Mouse (Mus musculus) hindbrain, embryonic 10.5 days (tissue): ENCODE results near the gene 6430550D23Rik. TPM values are rescaled to one million over a fixed set of nuclear protein-coding genes. Genes with fewer than 3 reads are reported as not detected.

Experiments used
- DNase-seq: peaks from one replicate; pipeline ENCODE4 v3.0.0-alpha.2; 2017; ENCODE audit warnings: low spot score
- H3K27ac ChIP-seq: fragments of 300-500 bp; sonication (generic); 2 replicates; pipeline ENCODE4 v1.5.1; 2016; ENCODE audit warnings: mild to moderate bottlenecking, moderate library complexity
- H3K27me3 ChIP-seq: fragments of 300-500 bp; sonication (generic); 2 replicates; pipeline ENCODE4 v1.6.1; 2016; ENCODE audit warnings: mild to moderate bottlenecking; ENCODE audit not compliant: poor library complexity, insufficient read depth, severe bottlenecking
- H3K36me3 ChIP-seq: fragments of 300-500 bp; sonication (generic); 2 replicates; pipeline ENCODE4 v1.6.1; 2016; ENCODE audit warnings: mild to moderate bottlenecking, moderate library complexity
- H3K4me1 ChIP-seq: fragments of 300-500 bp; sonication (generic); replicated peaks from 2 replicates; pipeline ENCODE4 v1.6.1; 2016; ENCODE audit warnings: mild to moderate bottlenecking
- H3K4me3 ChIP-seq: fragments of 300-500 bp; sonication (generic); 2 replicates; pipeline ENCODE4 v1.5.1; 2016; ENCODE audit warnings: mild to moderate bottlenecking, moderate library complexity
- H3K9me3 ChIP-seq: fragments of 300-500 bp; sonication (generic); 2 replicates; pipeline ENCODE4 v1.6.1; 2016; ENCODE audit warnings: mild to moderate bottlenecking, moderate library complexity
- WGBS: fragments of 180-500 bp; shearing (Covaris S2); methylation state at CpG from one replicate; pipeline ENCODE4 v1.1.7; 2016; 5-methylcytosine and 5-hydroxymethylcytosine counted together
- polyA plus RNA-seq: library from polyadenylated mRNA; unstranded; fragments of >200 nt; fragmentation: Nextera tagmentation; extraction: Ambion mirVana; gene quantifications from 2 replicates; pipeline ENCODE4 v1.2.1, GENCODE M21; 2016

6430550D23Rik gene
- polyA plus RNA-seq: 1.2 and 1.5 TPM in 2 replicates

DNA sequence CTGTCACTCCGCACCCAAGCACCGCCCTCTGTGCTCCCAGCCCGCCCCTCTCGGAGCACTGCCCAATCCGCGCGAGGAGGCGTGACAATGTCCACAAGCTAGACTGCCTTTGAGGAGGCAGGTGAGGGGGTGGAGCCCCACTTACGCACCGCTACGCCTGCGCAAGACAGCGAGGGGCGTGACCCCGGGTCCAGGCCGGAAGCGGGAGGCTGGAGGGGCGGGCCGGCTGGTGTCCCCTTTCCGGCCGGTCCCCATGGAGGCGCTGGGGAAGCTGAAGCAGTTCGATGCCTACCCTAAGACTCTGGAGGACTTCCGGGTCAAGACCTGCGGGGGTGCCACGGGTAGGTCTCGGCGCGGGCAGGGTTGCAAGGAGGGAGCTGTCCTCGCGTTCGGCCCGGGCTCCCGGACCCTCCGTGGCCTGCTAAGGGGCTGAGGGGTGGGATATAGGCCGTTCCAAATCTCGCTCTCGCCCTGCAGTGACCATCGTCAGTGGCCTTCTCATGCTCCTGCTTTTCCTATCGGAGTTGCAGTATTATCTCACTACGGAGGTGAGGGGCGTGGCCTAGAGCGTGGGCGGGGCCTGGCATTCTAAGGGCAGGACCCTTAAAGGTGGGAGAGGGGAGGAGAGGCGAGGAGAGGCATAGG lies at the start of gene 6430550D23Rik, which contains the start of gene Ergic3:
TSS of gene 6430550D23Rik (minus strand) at position 90 of the 645 bp plus-strand sequence.
TSS of gene Ergic3 (plus strand) at position 158 of the 645 bp plus-strand sequence.
- peaks cover 17% of the 10 kb centered on the region for H3K4me1 ChIP-seq
- WGBS: under 1% methylated on average over 45 of the region's 45 CpGs

GRCm38 (mm10) chr2:156052816-156053215 lies 45.0 kb upstream of the 6430550D23Rik start, which contains the start of gene Fer1l4:
Gene Fer1l4 (minus strand): TSS chr2:156052947.
- no peak for DNase-seq
- WGBS: 80% methylated on average over 9 of the region's 9 CpGs
- peaks cover 9% of the 10 kb centered on the region for H3K27me3 ChIP-seq
- peaks cover 6% of the 10 kb centered on the region for H3K4me1 ChIP-seq
- no peak within 1 kb of the TSS for H3K27ac ChIP-seq
- H3K36me3 ChIP-seq: no peaks in the 10 kb centered on the region
- no peak within 1 kb of the TSS for H3K4me3 ChIP-seq
- H3K9me3 ChIP-seq: no peaks in the 10 kb centered on the region

More for the DNA sequence above, at the start of gene 6430550D23Rik, which contains the start of gene Ergic3:
- DNase-seq: peak; percentile 98
- Histone ChIP-seq H3K27me3 (no peaks in the 10 kb centered on the region), H3K4me3 (peak within 1 kb of the TSS; percentile 86), H3K36me3 (peaks cover 49% of the 10 kb centered on the region), H3K9me3 (no peaks in the 10 kb centered on the region; the same call in 1 of the 2 replicates), H3K27ac (peak within 1 kb of the TSS; percentile 91)

- Histone ChIP-seq H3K9me3 (no peaks in the 10 kb centered on the region), H3K27ac (no peak overlapping the region), H3K36me3 (no peaks in the 10 kb centered on the region), H3K4me1 (peaks cover 9% of the 10 kb centered on the region), H3K4me3 (peak overlapping the region; percentile 28), H3K27me3 (peaks cover 25% of the 10 kb centered on the region)
- WGBS: 6% methylated on average over 19 of the region's 19 CpGs
- DNase-seq: no peak
These were observed 40.2 kb upstream of the 6430550D23Rik start for GRCm38 (mm10) chr2:156047929-156048328.

- no peak for DNase-seq
- H3K27me3 ChIP-seq: peaks cover 17% of the 10 kb centered on the region
- peaks cover 5% of the 10 kb centered on the region for H3K4me1 ChIP-seq
- H3K36me3 ChIP-seq: no peaks in the 10 kb centered on the region
- 84% methylated on average over 8 of the region's 8 CpGs for WGBS
- H3K9me3 ChIP-seq: no peaks in the 10 kb centered on the region
- H3K4me3 ChIP-seq: no peak overlapping the region
- H3K27ac ChIP-seq: no peak overlapping the region
These were observed 35.1 kb upstream of the 6430550D23Rik start for GRCm38 (mm10) chr2:156042903-156043302.

DNA sequence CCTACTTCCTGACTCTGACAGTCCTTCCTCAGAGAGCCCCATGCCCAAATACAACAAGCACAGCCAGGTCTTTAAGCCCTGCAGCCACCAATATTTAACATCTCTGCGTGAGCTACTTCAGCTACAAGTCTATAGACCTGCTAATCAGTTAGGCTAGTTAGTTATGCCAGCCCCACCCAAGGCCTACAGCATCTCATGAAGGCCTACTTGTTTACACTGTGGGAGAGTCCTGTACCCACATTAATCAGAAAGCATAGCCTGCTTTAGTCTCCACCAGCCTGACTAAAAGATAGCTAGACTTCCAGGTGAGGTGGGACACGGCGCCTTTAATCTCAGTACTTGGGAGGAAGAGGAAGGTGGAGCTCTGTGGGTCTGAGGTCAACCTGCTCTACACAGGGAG lies 31.6 kb upstream of the 6430550D23Rik start:
- Histone ChIP-seq H3K9me3 (no peaks in the 10 kb centered on the region), H3K4me3 (no peak overlapping the region), H3K4me1 (0 out of 2 replicates have a peak, but pooled peaks cover 4% of the 10 kb centered on the region), H3K27me3 (no peaks in the 10 kb centered on the region), H3K27ac (no peak overlapping the region), H3K36me3 (no peaks in the 10 kb centered on the region)
- no peak for DNase-seq
- 92% methylated on average over 3 of the region's 3 CpGs for WGBS

DNA sequence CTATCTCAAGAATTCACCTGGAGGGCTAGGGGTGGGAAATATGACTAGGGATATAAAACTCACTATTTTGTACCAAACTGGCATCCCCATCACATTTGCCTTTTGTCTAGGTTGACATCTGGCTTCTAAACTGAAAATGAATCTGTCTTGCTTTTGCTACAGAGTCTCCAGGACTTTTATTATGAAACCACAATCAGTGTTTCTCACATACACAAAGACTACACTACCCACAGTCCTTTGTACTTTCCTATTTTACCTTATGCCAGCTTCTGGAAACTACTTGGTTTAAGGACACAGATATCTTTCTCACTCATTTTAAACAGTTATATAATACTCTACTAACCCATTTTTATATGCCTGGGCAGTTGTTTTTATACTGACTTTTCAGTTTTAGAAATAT lies 17.7 kb upstream of the 6430550D23Rik start:
- Histone ChIP-seq H3K27ac (no peak overlapping the region), H3K4me1 (no peaks in the 10 kb centered on the region; the same call in 1 of the 2 replicates), H3K36me3 (no peaks in the 10 kb centered on the region; the same call in 1 of the 2 replicates), H3K9me3 (no peaks in the 10 kb centered on the region), H3K4me3 (no peak overlapping the region), H3K27me3 (no peaks in the 10 kb centered on the region)
- no peak for DNase-seq

DNA sequence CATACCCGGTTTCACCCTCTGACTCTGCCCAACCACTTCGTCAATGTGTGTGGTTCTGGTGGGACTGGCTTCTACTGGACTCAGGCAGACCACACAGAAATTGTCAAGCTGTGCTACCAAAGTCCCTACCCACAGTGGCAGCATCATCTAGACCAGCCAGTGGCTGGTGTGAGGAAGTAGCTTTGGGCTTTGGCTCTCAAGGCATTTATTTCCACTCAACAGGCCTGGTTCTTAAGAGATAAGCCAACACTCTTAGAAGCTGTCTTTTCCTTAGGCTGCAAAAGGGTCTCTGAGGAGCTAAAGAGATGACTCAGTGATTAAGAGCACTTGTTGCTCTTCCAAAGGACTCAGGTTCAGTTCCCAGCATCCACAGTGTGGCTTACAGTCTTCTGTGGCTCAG lies 14.0 kb upstream of the 6430550D23Rik start:
- 90% methylated on average over 2 of the region's 2 CpGs for WGBS
- DNase-seq: no peak
- Histone ChIP-seq H3K4me3 (no peak overlapping the region), H3K4me1 (no peaks in the 10 kb centered on the region; the same call in 1 of the 2 replicates), H3K27me3 (no peaks in the 10 kb centered on the region), H3K27ac (no peak overlapping the region), H3K9me3 (no peaks in the 10 kb centered on the region), H3K36me3 (peaks cover 37% of the 10 kb centered on the region)

DNA sequence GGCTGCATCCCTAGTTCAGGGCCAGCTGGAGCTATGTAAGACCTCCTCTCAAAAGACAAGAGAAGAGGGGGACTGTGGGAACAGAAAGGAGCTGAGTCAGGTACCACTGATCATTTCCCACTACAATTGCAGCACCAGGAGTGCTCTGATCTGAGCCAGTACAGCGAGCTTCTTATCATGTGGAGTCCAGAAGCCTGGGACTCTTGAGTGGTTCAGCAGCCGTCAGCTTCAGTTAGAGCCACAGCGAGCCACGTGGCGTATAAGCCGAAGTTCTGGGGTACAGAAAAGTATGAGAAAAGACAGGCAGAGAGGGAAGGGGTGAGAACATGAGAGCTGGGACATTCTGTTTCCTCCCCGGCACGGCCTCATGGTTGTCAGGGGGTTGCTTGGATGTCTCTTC lies 13.4 kb upstream of the 6430550D23Rik start:
- DNase-seq: no peak
- peaks cover 42% of the 10 kb centered on the region for H3K36me3 ChIP-seq
- H3K27ac ChIP-seq: no peak overlapping the region
- no peaks in the 10 kb centered on the region for H3K9me3 ChIP-seq
- no peak overlapping the region for H3K4me3 ChIP-seq
- H3K4me1 ChIP-seq: no peaks in the 10 kb centered on the region; the same call in 1 of the 2 replicates
- H3K27me3 ChIP-seq: no peaks in the 10 kb centered on the region
- 94% methylated on average over 8 of the region's 8 CpGs for WGBS

DNA sequence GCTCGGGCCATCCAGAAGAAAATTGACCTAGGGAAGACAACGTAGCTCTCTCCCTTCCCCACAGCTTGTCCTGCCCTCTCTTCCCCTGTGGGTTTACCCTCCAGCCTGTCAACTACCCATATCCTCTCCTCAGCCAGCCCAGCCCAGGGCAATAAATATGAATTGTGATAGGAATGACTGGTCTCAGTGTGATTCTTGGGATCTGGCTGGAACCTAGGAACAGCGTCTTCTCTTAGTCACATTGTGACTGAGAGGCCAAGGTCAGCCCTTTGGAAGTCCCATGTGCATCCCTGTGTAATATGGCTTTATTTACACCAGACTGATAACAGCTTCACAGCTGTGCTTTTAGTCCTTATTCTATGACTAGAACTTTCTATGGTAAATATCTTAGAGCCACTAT lies 10.3 kb upstream of the 6430550D23Rik start:
- DNase-seq: no peak
- WGBS: 92% methylated on average over 3 of the region's 3 CpGs
- no peaks in the 10 kb centered on the region for H3K27me3 ChIP-seq
- H3K4me3 ChIP-seq: no peak overlapping the region
- no peak overlapping the region for H3K27ac ChIP-seq
- no peaks in the 10 kb centered on the region for H3K9me3 ChIP-seq
- H3K36me3 ChIP-seq: peaks cover 73% of the 10 kb centered on the region
- H3K4me1 ChIP-seq: no peaks in the 10 kb centered on the region

- peak; percentile 20 for DNase-seq
- Histone ChIP-seq H3K27me3 (no peaks in the 10 kb centered on the region), H3K9me3 (no peaks in the 10 kb centered on the region; the same call in 1 of the 2 replicates), H3K27ac (no peak overlapping the region), H3K4me3 (no peak overlapping the region), H3K4me1 (peaks cover 17% of the 10 kb centered on the region), H3K36me3 (peaks cover 33% of the 10 kb centered on the region)
- WGBS: 92% methylated on average over 4 of the region's 4 CpGs
These were observed 2.4 kb downstream of the 6430550D23Rik start for GRCm38 (mm10) chr2:156005393-156005792.

DNA sequence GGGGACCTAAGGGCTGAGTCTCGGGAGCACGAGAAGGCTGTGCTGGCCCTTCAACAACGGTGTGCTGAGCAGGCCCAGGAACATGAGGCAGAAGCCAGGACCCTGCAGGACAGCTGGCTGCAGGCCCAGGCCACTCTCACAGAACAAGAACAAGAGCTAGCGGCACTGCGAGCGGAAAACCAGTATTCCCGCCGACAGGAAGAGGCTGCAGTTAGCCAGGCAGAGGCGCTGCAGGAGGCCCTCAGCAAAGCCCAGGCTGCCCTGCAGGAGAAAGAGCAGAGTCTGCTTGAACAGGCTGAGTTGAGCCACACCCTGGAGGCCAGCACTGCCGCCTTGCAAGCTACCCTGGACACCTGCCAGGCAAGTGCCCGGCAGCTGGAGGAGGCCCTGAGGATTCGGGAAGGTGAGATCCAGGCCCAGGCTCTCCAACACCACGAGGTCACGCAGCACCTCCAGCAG lies 15.9 kb downstream of the 6430550D23Rik start:
- Histone ChIP-seq H3K4me3 (no peak overlapping the region), H3K36me3 (peaks cover 100% of the 10 kb centered on the region), H3K4me1 (no peaks in the 10 kb centered on the region), H3K27ac (no peak overlapping the region), H3K27me3 (no peaks in the 10 kb centered on the region), H3K9me3 (no peaks in the 10 kb centered on the region)
- 87% methylated on average over 14 of the region's 14 CpGs for WGBS
- DNase-seq: no peak

GRCm38 (mm10) chr2:155991151-155991550 lies 16.6 kb downstream of the 6430550D23Rik start:
- peaks cover 100% of the 10 kb centered on the region for H3K36me3 ChIP-seq
- H3K27me3 ChIP-seq: no peaks in the 10 kb centered on the region
- no peaks in the 10 kb centered on the region for H3K4me1 ChIP-seq
- H3K9me3 ChIP-seq: no peaks in the 10 kb centered on the region
- no peak overlapping the region for H3K4me3 ChIP-seq
- 95% methylated on average over 10 of the region's 10 CpGs for WGBS
- H3K27ac ChIP-seq: no peak overlapping the region
- DNase-seq: no peak

- DNase-seq: no peak
- Histone ChIP-seq H3K27me3 (no peaks in the 10 kb centered on the region), H3K36me3 (peaks cover 100% of the 10 kb centered on the region), H3K4me3 (no peak overlapping the region; the same call in 1 of the 2 replicates), H3K4me1 (no peaks in the 10 kb centered on the region), H3K27ac (0 out of 2 replicates have a peak overlapping the region, but pooled peaks have one; percentile 23), H3K9me3 (no peaks in the 10 kb centered on the region)
- WGBS: 76% methylated on average over 4 of the region's 4 CpGs
These were observed 18.7 kb downstream of the 6430550D23Rik start for GRCm38 (mm10) chr2:155989085-155989484.
